7 mouse cellular contexts compared by ENCODE assay signal in genomic region chr6:112564119-112564518, GRCm38 (mm10).
DNase-seq lines count a peak whose midpoint lies in the region.
"Not testable (repeated sequence)": the region's sequence is repeated elsewhere in the genome, so short reads cannot be mapped to it uniquely, and the experiment has no call there.

No protein-coding gene starts in this region.

- DNase-seq in adrenal gland, postnatal 25 days, result peak; percentile 8
- peak; percentile 54 for DNase-seq in cerebellum, adult 11 months
- peak; percentile 55 for DNase-seq in cerebellum, adult 8-10 months
- peak; percentile 86 to 88 for DNase-seq in cerebellum, postnatal 14 days
- DNase-seq in gastrocnemius, adult 18-20 months (ENCODE audit: low spot score), result peak; percentile 9
- peak; percentile 37 for DNase-seq in gastrocnemius, postnatal 25 days
- DNase-seq in left cerebral cortex, postnatal 4 days, result peak; percentile 68

- intact Hi-C loops in left cerebral cortex, postnatal 4 days (cut with DNase I), result not testable (repeated sequence)

Comparison
In these comparisons a context has a peak if more than half of its experiments do, and no peak if none do; other contexts are left out.
1. Peak in every context shown above with its lines: DNase-seq.
2. DNase-seq: peak in every context shown above with its lines; median percentile 87 in cerebellum, postnatal 14 days; 68 in left cerebral cortex, postnatal 4 days; 55 in cerebellum, adult 8-10 months; 54 in cerebellum, adult 11 months; 37 in gastrocnemius, postnatal 25 days; 9 in gastrocnemius, adult 18-20 months; 8 in adrenal gland, postnatal 25 days.